Mouse (Mus musculus) cortical plate, adult 2 months (tissue): ENCODE results near the gene Nrn1.

Experiments used
- CTCF ChIP-seq: fragments of 200-500 bp; IDR thresholded peaks from 2 replicates; pipeline ENCODE4 v1.5.1; 2011; ENCODE audit warnings: mild to moderate bottlenecking, control low read depth, low read length; ENCODE audit not compliant: insufficient read depth; ENCODE audit errors: extremely low read depth
- POLR2A ChIP-seq: fragments of 200-500 bp; IDR thresholded peaks from 2 replicates; pipeline ENCODE4 v1.6.1; 2011; ENCODE audit warnings: mild to moderate bottlenecking, low read length, control low read depth; ENCODE audit not compliant: insufficient read depth; ENCODE audit errors: extremely low read depth

- TF ChIP-seq CTCF (no peak), POLR2A (no peak)
These were observed 17.6 kb downstream of the Nrn1 start for GRCm38 (mm10) chr13:36717376-36717775.
